Mouse (Mus musculus) left cerebral cortex, postnatal 36 days (tissue): ENCODE data around the gene Btnl4. TPM values are rescaled to one million over a fixed set of nuclear protein-coding genes. Genes with fewer than 3 reads are reported as not detected.
A peak's percentile ranks its signal among the peaks of the same experiment; 100 is the strongest.

Experiments used
- DNase-seq, 2 experiments: peaks; one replicate each; pipeline ENCODE4 v3.0.0; 2021 to 2022; ENCODE audit warnings: low spot score in 2 of 2, mixed read lengths in 1 of 2
- intact Hi-C: fragments of 180-260 bp; cut with DNase I; formaldehyde crosslinking; loops from one replicate; pipeline ENCODE4 v1.15.1; 2025
- total RNA-seq, 2 experiments: library from RNA; stranded (reverse); gene quantifications; 2 replicates each; pipeline ENCODE4 v1.2.3; 2021

Gene Btnl4
- total RNA-seq, 2 experiments from 2014 or later: not detected

DNA sequence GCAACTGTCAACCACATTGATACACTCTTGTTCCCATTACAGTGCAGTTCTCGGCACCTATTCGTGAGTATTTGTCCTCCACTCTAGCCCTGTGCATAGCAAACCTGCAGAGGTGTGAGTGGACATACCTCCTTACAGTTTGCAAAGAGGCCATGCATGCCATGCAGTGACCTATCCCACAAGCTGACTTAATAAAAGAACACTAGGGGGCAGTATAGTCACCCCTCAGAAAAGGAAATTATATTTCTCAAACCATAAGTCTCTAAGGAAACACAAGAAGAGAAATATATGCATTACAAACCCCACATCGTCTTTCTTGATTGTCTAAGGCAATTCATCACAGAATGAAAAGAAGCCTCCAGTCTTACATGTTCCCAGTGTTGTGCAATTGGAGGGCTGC, 37.3 kb downstream of the Btnl4 start:
- intact Hi-C loops: loop anchor here (5.0 kb wide), 1 partner anchor 118 kb away; no protein-coding TSS in a partner anchor
- DNase-seq: no peak

DNA sequence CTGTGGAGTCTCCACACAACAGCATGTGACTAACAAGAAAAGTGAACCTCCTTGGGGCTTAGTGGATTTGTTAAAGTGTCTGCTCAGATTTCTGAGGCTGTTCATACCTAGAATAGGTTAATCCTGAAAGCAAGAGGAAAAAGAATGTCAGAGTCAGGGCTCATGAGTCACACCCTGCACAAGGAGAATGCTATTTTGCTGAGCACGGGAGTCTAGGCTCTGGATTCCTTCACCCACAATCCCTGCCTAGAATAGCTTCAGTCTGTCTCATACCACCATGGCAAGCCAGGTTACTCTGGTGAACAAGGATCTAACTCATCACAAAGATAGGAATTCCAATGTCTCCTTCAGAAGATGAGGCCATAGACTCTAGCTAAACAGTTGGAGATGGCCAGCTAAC, 38.5 kb downstream of the Btnl4 start:
- intact Hi-C loops: no loop called here
- no peak for DNase-seq

DNA sequence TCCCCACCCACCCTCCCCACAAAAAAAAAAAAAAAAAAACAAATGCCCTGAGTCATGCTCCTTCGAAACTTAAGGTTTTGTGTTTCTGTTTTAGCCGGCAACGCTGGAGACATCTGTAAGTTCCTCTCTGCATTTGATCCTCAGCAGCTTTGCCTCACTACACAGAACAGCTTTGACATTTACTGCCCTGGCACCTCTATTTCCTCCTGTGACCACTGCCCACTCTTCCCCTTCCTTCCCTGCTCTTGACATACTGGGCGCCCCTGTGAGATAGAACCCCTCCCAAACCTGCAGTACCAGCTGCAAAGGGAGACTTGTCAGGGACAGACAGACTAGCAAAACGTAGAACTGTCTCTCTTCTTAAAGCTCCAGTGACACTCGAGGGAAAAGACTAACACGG, 39.5 kb downstream of the Btnl4 start:
- no peak for DNase-seq
- intact Hi-C loops: no loop called here

DNA sequence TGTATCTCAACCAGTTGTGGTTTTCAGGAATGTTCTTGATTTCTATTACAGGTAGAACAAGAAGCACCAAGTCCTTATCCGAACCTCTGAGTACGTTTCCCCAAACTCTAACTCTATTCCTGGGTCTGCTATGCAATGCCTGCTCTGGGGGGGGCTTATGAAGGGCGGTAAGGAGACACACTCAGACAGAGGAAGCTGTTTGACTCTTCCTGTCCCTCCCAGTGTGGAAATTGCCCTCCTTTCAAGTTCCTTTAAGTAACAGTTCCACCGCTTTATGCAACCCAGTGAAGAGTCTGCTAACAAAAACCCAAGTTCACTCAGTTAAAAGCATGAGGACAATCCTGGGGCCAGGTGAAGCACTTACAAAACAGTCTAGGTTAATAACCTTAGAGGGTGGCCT, 40.0 kb downstream of the Btnl4 start:
- no peak for DNase-seq
- intact Hi-C loops: no loop called here

DNA sequence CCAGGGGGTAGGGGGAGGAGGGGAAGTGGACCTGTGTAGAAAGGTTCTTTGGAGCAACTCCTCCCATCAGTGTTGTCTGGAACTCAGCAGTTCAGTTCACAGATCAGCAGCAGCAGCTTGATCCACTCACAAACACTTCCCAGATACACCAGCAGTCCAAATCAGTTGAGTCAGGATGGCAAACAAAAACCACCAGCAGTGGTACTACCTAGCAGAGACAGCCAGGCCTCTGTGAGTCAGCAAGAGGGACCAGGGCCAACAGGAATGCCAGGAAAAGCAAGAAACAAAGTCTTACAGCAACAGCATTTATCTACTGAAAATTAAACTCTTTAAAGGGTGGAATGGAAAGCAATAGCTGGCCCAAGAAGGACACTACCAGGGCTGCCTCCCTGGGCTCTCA, 49.5 kb downstream of the Btnl4 start:
- peak; percentile 9 to 15 for DNase-seq
- intact Hi-C loops: no loop called here

GRCm38 (mm10) chr17:34420014-34420413, 57.1 kb downstream of the Btnl4 start:
- intact Hi-C loops: no loop called here
- DNase-seq: no peak

Other genes with a start within 250 kb of the Btnl4 start
- gene H2-Ob, start 238.4 kb downstream of the Btnl4 start, total RNA-seq: not detected
- 1 to 10 TPM; 1.9 to 2.5 TPM for gene H2-Ab1, start 219.6 kb downstream of the Btnl4 start, total RNA-seq
- gene H2-Aa, start 189.5 kb downstream of the Btnl4 start, total RNA-seq: 1 to 10 TPM; 2.6 to 3.4 TPM
- 1 to 10 TPM; 2.7 to 2.9 TPM for gene H2-Eb1, start 171.5 kb downstream of the Btnl4 start, total RNA-seq
- gene H2-Eb2, start 151.7 kb downstream of the Btnl4 start, total RNA-seq: not detected
- under 1 TPM; 0.50 to 0.74 TPM for gene Btnl2, start 122.5 kb downstream of the Btnl4 start, total RNA-seq
- gene Btnl1, start 100.2 kb downstream of the Btnl4 start, total RNA-seq: not detected
- 1 to 10 TPM; 4.1 TPM for gene BC051142, start 78.5 kb downstream of the Btnl4 start, total RNA-seq
- not detected for gene Btnl6, start 40.0 kb upstream of the Btnl4 start, total RNA-seq
- 10 to 100 TPM; 11.3 to 16.1 TPM for gene Notch4, start 87.0 kb upstream of the Btnl4 start, total RNA-seq
- gene Gpsm3, start 112.5 kb upstream of the Btnl4 start, total RNA-seq: 1 to 10 TPM; 2.6 to 2.9 TPM
- gene Pbx2, start 113.9 kb upstream of the Btnl4 start, total RNA-seq: 10 to 100 TPM; 53.2 to 58.4 TPM
- gene Ager, start 120.5 kb upstream of the Btnl4 start, total RNA-seq: under 1 TPM; 0.30 to 0.75 TPM
- gene Rnf5, start 126.4 kb upstream of the Btnl4 start, total RNA-seq: 10 to 100 TPM; 66.9 to 72.0 TPM
- 100 to 1,000 TPM; 161 to 177 TPM for gene Agpat1, start 126.9 kb upstream of the Btnl4 start, total RNA-seq
- gene Egfl8, start 138.7 kb upstream of the Btnl4 start, total RNA-seq: 1 to 10 TPM; 2.7 to 3.3 TPM
- gene Ppt2, start 151.2 kb upstream of the Btnl4 start, total RNA-seq: 10 to 100 TPM; 37.2 to 47.1 TPM
- gene Prrt1, start 152.2 kb upstream of the Btnl4 start, total RNA-seq: 100 to 1,000 TPM; 148 to 168 TPM
- gene Fkbpl, start 167.4 kb upstream of the Btnl4 start, total RNA-seq: 10 to 100 TPM; 12.3 to 14.1 TPM
- 10 to 100 TPM; 63.9 to 66.4 TPM for gene Atf6b, start 169.8 kb upstream of the Btnl4 start, total RNA-seq
- gene Tnxb, start 193.2 kb upstream of the Btnl4 start, total RNA-seq: 1 to 10 TPM; 1.5 to 2.0 TPM